Mouse (Mus musculus): Measurements from ENCODE around the gene Elf2.

DNA sequence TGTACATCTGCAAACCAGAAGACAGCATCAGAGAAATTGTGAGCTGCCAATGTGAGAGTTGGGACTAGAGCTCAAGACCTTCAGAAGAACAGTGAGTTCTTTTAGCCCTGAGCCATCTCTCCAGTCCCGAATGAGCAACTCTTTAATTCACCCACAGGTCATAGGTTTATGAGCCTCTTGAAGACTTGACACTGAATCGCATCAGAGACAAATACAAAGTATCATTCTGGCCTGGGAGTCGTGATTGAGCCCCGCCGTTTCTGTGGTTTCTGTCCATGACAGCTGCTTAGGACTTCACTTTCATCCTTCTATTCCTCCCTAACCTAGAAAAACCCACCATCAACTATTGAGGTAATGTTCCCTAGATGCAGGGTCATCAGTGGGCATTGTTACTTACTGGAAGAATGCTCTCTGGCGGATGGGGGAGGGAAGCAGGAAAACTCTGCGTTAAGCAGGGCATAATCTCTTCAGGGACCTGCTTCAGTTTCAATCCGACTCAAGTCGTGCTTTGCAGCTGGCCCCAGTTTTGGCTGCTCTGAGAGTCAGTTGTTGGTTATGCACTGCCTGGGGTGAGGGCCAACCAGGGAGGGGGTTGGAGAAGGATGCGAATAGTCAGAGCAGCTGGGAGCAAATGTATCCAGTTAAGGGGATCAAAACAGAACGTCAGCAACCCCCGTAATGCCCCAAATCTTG, 46.1 kb upstream of the Elf2 start:
- TF ChIP-seq CTCF (IDR thresholded peaks at IDR 0.05; ENCODE audit: borderline replicate concordance, insufficient read depth, low read depth, low read length) (no peak), POLR2A (IDR thresholded peaks at IDR 0.05; ENCODE audit: borderline replicate concordance, insufficient read depth, low read length) (no peak)
